Mouse (Mus musculus) testis, postnatal 14 days (tissue): ENCODE data around the gene Aoc2.
"Not testable (repeated sequence)": the region's sequence is repeated elsewhere in the genome, so short reads cannot be mapped to it uniquely, and the experiment has no call there.

Source experiments
- DNase-seq: peaks from one replicate; pipeline ENCODE4 v3.0.0; 2021; ENCODE audit warnings: low spot score

Aoc2 gene

DNA sequence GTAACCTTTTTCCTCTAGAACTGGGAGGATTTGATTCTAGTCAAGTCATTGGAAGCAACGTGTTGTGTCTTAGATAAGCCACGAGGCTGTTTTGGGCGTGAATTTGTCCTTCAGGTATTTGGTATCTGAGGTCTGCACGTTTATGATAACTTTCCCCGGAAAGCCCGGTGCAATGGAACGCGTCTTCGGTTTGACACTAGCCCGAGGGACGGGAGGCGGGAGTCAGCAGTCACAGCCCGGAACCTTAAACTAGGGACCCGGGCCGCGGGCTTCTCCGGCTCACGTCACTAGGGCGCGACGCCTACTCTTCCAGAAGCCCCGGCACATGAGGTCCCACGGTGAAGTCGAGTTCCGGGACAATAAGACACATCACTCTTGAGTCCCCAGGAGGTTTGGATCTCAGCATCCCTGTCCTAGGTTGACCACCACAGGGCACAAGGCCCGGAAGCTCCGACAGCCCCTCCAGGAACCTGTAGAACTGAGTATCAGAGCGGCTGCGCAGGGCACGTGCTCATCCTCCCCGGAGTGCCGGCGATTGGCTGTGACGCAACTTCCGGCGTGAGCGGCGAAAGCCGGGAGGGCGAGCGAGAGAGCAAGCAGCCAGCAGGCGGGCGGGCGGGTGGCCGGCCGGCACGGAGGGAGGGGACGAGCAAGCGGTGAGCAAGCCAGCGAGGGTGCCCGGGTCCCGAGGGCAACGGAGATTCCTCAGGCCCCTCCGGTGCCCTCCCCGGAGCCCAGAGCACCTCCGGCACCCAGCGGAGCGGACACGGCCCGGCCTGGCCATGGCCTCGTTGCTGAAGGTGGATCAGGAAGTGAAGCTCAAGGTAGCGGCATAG is 9.0 kb upstream of the Aoc2 start, which contains the start of gene Psme3:
Psme3 (plus strand) TSS at position 549 of the 836 bp plus-strand sequence.
- DNase-seq, result peak; percentile 94

DNA sequence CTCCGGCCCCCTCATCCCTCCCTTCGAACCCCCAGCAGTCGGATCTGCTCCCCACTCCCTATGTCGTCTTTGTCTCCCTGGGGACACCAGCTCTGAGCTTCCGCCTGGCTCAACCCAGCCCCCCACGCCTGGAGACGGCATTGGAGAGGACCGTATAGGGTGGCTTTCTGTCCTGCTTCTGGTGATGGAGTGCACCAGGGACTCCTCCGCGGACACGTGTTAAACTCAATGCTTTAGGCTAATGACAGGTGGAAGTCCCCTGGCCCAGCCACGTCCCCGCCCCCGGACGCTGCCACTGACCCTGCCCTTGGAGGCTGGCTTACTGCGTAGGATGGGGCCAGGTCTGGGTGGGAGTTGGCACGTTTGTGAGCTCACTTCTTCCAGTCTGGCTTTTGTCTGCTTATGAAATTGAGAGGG is 8.4 kb upstream of the Aoc2 start:
- DNase-seq, result no peak

DNA sequence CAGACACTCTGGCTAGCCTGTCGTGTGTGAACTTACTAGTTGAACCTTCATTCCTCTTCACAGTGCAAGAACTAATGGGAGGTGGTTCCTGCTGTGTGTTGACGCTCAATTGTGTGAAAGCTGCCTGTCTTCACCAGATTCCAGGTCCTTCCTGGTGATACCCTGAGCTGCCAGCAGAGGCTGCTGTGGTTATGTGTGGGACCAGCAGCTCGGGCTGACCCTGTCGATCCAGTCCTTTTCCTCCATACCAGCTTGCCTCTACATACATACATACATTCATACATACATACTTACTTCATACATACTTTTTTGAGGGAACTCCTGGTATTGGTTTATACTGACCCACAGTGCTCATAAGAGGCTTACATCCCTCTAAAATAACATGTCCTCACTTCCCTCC is 1.3 kb upstream of the Aoc2 start:
- DNase-seq, result no peak

GRCm38 (mm10) chr11:101325201-101325600 is 338 bp downstream of the Aoc2 start:
- DNase-seq, result not testable (repeated sequence)

DNA sequence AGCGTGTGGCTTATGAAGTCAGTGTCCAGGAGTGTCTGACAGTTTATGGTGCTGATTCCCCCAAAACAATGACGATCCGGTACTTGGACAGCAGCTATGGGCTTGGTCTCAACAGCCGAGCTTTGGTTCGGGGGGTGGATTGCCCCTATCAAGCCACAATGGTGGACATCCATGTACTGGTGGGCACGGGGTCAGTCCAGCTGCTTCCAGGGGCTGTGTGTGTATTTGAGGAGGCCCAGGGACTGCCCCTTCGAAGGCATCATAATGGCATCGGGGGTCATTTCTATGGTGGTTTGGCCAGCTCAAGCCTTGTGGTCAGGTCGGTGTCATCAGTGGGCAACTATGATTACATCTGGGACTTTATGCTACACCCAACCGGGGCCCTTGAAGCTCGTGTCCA is 1.3 kb downstream of the Aoc2 start:
- no peak for DNase-seq

GRCm38 (mm10) chr11:101327311-101327710 is 2.4 kb downstream of the Aoc2 start:
- DNase-seq, result no peak

GRCm38 (mm10) chr11:101328941-101329635 is 4.2 kb downstream of the Aoc2 start:
- no peak for DNase-seq

GRCm38 (mm10) chr11:101330371-101330924 is 5.6 kb downstream of the Aoc2 start, which contains the start of gene Aoc3:
TSS of gene Aoc3 (plus strand) at chr11:101330605.
- DNase-seq, result peak; percentile 50

- not testable (repeated sequence) for DNase-seq
These were observed 6.1 kb downstream of the Aoc2 start for GRCm38 (mm10) chr11:101330961-101331360.

- no peak for DNase-seq
These were observed 7.7 kb downstream of the Aoc2 start for GRCm38 (mm10) chr11:101332537-101332936.

- no peak for DNase-seq
These were observed 9.2 kb downstream of the Aoc2 start for GRCm38 (mm10) chr11:101334023-101334422.

DNA sequence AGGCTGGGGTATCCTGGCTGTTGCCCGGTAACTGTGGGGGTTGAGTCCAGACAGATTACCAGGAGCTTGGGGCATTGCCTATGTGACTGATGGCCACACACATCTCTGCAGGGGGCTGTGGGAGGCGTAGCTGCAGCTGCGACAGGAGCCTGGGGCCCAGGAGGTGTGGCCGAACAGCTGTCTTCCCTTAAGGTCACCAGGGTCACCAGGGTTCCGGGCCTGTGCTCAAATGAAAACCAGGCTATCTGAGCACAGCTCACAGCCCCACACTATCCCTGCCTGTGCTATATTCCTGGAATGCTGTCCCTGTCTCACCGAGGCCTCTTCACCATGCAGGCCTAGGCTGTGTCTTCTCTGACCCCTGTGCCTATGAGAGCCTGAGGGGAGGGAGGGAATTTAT is 9.7 kb downstream of the Aoc2 start:
- no peak for DNase-seq

- no peak for DNase-seq
These were observed 10.8 kb downstream of the Aoc2 start for GRCm38 (mm10) chr11:101335685-101336084.

DNA sequence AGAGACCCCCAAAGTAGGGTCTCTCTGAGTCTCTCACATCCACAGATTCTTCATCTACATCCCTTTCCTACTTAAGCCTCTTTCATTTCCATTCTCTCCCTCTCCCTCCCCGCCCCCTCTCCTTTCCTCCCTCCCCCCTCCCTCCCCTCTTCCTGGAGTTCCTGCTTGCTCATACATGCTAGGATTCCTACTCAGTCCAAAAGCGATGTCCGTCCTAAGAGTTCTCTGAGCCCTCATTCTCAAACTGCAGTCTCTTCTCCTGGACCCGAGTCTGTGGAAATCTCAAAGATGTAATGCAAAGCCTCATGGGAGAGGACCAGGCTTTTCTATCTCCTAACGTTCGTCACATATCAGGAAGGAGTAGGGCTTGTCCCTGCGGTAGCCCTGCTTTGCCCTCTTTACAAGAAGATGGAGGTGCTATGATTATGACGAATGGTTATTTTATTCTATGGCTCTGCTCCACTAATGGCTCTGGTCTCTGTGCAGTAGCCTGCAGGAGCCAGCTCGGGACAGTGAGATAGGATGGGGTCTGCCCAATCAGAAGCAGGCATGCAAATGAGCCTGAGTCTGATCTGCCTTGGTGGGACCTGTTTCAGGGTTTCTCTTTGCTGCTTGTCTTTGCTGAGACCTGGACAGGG is 13.4 kb downstream of the Aoc2 start:
- no peak for DNase-seq

GRCm38 (mm10) chr11:101347083-101347775 is 22.4 kb downstream of the Aoc2 start:
- no peak for DNase-seq

DNA sequence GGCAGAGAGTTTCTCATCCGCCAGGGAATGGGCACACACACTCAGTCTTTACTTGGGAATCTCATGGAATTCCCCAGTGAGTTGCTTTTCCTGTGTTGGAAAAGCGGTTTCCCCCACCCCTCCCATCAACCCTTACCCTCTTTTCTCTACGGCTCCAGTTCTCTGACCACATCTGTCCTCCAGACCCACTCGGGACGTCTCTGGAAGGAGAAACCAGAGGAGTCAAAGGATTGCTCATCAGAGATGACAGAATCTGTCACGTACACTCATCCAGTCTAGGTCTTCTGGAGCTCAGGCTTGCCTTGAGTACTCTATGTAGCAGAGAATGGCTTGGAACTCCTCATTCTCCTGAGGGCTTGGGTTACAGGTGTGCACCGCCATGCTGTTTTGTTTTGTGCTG is 23.9 kb downstream of the Aoc2 start:
- no peak for DNase-seq

GRCm38 (mm10) chr11:101349216-101349615 is 24.4 kb downstream of the Aoc2 start:
- DNase-seq, result no peak

DNA sequence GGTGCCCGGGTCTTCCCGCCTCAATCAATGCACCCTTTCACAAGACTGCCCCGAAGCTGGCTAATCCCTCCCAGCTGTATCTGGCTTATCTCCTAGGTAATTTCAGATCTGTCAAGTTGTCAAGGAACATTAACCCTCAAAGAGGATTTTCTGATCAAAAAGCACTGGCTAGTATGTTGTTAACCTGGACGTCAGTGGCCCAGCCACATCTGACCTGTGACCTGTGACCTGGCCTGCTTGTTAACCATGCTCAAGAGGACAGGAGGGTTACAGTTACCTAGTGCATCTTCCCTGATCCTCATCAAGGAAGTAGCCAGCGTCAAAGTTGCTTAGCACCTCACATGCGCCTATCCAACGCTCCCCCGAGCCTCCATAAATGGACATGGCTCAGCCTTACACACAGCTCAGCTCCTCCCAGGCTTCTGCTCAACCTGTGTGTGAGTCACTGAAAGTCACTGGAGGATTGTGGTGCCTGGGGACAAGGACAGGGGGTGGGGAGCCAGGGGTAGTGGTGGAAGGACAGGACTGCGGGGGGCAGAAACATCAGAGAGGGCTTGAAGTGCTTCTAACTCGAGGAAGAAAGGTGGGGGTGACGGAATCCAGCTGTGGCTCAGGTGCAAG is 26.3 kb downstream of the Aoc2 start:
- DNase-seq, result no peak

- no peak for DNase-seq
These were observed 26.9 kb downstream of the Aoc2 start for GRCm38 (mm10) chr11:101351721-101352111.

DNA sequence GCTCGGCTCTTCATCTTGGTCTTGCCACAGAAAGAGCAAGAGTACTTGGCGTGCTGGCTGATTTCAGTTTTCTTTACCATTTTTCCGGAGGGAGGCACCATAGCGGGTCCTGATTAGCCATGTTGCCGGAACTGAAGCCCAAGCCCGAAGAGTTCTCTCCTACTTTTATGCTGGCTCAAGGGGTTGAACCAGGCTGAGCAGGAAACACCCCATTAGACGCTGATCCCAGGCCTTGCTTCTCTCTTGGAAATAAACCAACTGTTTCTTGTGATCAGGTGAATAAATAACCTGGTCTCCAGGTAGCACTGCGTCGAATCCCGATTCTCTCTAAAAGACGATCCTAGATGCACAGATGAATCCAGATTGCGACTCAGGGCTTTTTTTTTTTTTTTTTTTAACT is 28.6 kb downstream of the Aoc2 start:
- DNase-seq, result no peak

DNA sequence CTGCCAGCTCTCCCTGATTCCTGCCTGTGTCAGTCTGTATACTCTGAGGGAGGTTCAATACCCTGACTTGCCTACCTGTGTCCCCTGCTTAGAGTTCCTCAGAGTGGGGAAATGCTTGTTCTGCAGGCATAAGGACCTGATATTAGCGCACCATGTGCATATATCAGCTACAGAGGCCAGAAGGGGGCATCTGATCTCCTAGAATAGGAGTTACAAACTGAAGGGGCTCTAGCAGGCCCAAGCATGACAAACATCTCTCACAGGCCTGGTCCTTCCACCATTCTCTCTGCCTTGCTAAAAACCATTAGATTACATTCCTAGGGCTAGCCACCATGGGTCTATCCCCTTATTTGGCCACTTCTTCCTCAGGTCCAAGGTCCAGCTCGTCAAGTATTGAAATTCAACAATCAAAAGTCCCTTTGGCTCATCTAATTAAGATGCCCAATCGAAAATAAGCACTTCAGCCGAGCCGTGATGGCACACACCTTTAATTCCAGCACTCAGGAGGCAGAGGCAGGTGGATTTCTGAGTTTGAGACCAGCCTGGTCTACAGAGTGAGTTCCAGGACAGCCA is 29.7 kb downstream of the Aoc2 start:
- DNase-seq, result no peak
